Mouse (Mus musculus): ENCODE measurements around the gene Carmil3.

DNA sequence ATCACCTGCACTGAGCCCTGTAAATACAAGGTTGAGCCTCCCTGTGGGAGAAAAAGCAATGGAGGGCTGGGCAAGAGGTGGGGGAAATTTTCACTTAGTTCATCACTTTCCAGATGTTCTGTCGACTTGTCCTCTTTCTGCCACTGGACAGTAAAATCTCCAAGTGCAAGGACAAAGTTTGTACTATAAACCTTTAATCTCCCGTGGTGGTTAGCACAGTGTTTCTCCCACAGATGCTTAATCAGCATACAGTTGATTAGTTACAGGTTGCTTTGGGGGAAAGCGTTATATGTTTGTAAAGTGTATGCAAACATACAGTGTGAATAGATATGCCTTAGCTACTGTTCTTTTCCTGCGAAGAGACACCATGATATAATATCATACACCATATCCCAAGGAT is 24.0 kb upstream of the Carmil3 start:
- TF ChIP-seq GATA1 (IDR thresholded peaks at IDR 0.05; ENCODE audit: borderline replicate concordance, low read length) (no peak), FLI1 (IDR thresholded peaks at IDR 0.05; ENCODE audit: low read length) (no peak)
